Mouse (Mus musculus) liver, embryonic 16.5 days (tissue): ENCODE data around the gene Gm28308. TPM values are rescaled to one million over a fixed set of nuclear protein-coding genes. Genes with fewer than 3 reads are reported as not detected.

ENCODE experiments used
- ATAC-seq: fragments of 200-750 bp; cut with Nextera tagmentation; 2 replicates; pipeline ENCODE4 v1.8.0; 2017; ENCODE audit warnings: low read depth, mild to moderate bottlenecking, moderate number of reproducible peaks, moderate library complexity
- H3K27ac ChIP-seq: fragments of 300-500 bp; sonication (generic); 2 replicates; pipeline ENCODE4 v1.5.1; 2014; ENCODE audit warnings: mild to moderate bottlenecking, low read length
- H3K27me3 ChIP-seq: fragments of 300-500 bp; sonication (generic); 2 replicates; pipeline ENCODE4 v1.6.1; 2014; ENCODE audit warnings: low read depth, low read length, mixed read lengths; ENCODE audit not compliant: control insufficient read depth, insufficient read depth
- H3K36me3 ChIP-seq: fragments of 300-500 bp; sonication (generic); 2 replicates; pipeline ENCODE4 v1.6.1; 2014; ENCODE audit warnings: mild to moderate bottlenecking; ENCODE audit not compliant: control insufficient read depth, insufficient read depth
- H3K4me1 ChIP-seq: fragments of 300-500 bp; sonication (generic); 2 replicates; pipeline ENCODE4 v1.6.1; 2014; ENCODE audit warnings: low read depth, low read length, mixed read lengths; ENCODE audit not compliant: control insufficient read depth
- H3K4me2 ChIP-seq: fragments of 300-500 bp; sonication (generic); 2 replicates; pipeline ENCODE4 v1.6.1; 2014; ENCODE audit warnings: low read depth, low read length, mixed read lengths
- H3K4me3 ChIP-seq: fragments of 300-500 bp; sonication (generic); 2 replicates; pipeline ENCODE4 v1.5.1; 2014; ENCODE audit warnings: low read depth, mild to moderate bottlenecking, low read length
- H3K9ac ChIP-seq: fragments of 300-500 bp; sonication (generic); 2 replicates; pipeline ENCODE4 v1.6.1; 2014; ENCODE audit warnings: low read depth, low read length
- H3K9me3 ChIP-seq: fragments of 300-500 bp; sonication (generic); replicated peaks from 2 replicates; pipeline ENCODE4 v1.6.1; 2016; ENCODE audit warnings: low read length; ENCODE audit not compliant: control insufficient read depth
- WGBS: fragments of 180-500 bp; shearing (Covaris S2); extraction: QIAGEN DNeasy Blood & Tissue Kit; methylation state at CpG from one replicate; pipeline ENCODE4 v1.1.7; 2014; ENCODE audit not compliant: insufficient replicate concordance; 5-methylcytosine and 5-hydroxymethylcytosine counted together
- polyA plus RNA-seq: library from polyadenylated mRNA; unstranded; fragments of >200 nt; fragmentation: Nextera tagmentation; extraction: Ambion mirVana; gene quantifications from 2 replicates; pipeline ENCODE4 v1.2.1, GENCODE M21; 2015

Gm28308 gene
- polyA plus RNA-seq, 1 experiment from 2014 or later, result not detected

DNA sequence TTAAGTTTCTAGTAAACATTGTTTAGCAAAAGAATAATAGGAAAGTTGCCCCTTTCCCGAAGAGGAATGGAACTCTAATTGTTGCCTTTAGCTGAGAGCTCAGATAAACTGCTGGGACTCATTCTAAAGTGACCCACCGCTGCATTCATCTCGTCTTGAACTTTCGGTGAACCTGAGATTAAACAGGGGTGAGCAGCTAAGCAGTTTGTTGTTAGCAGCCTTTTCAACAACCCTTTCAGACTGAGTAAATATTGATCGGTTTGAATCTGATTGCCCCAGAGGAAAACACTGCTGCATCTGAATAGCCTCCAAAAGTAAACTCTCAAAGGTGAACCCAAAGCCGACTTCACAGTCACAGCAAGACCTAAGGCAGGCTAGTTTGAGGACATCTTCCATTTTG lies 59.9 kb downstream of the Gm28308 start:
- Histone ChIP-seq H3K27ac (no peak overlapping the region), H3K4me1 (no peaks in the 10 kb centered on the region), H3K4me2 (no peak overlapping the region), H3K36me3 (no peaks in the 10 kb centered on the region), H3K9ac (no peak overlapping the region), H3K9me3 (no peaks in the 10 kb centered on the region), H3K4me3 (no peak overlapping the region), H3K27me3 (peaks cover 77% of the 10 kb centered on the region)
- ATAC-seq, result no peak
- WGBS, result 6% methylated on average over 6 of the region's 6 CpGs

- Histone ChIP-seq H3K4me3 (no peak overlapping the region), H3K27ac (no peak overlapping the region), H3K27me3 (peaks cover 69% of the 10 kb centered on the region), H3K9me3 (no peaks in the 10 kb centered on the region), H3K4me1 (no peaks in the 10 kb centered on the region), H3K36me3 (no peaks in the 10 kb centered on the region), H3K4me2 (no peak overlapping the region), H3K9ac (no peak overlapping the region)
- 21% methylated on average over 16 of the region's 16 CpGs for WGBS
- no peak for ATAC-seq
Measured at GRCm38 (mm10) chr6:52152226-52153193, 60.6 kb downstream of the Gm28308 start.

DNA sequence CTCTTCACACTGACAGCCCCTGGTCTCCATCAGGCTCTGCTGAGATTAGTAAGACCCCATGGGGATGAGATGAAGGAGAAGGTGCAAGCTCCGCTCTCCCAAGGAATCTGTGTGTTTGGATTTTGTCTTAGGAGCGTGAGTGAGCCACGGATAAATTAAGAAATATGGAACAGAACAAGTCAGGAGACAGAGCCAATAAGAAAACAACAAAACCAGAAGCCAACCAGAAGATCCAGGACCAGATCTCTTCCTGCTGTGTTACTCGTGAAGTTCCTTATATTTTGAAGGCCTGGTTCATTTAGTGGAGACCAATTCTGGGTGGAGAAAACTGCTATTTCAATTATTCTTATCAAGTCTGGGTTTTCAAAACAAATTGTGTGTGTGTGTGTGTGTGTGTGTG lies 61.6 kb downstream of the Gm28308 start:
- Histone ChIP-seq H3K4me3 (no peak overlapping the region), H3K27me3 (peaks cover 64% of the 10 kb centered on the region), H3K4me1 (no peaks in the 10 kb centered on the region), H3K4me2 (no peak overlapping the region), H3K27ac (no peak overlapping the region), H3K9me3 (no peaks in the 10 kb centered on the region), H3K9ac (no peak overlapping the region), H3K36me3 (no peaks in the 10 kb centered on the region)
- no peak for ATAC-seq
- 27% methylated on average over 4 of the region's 4 CpGs for WGBS

DNA sequence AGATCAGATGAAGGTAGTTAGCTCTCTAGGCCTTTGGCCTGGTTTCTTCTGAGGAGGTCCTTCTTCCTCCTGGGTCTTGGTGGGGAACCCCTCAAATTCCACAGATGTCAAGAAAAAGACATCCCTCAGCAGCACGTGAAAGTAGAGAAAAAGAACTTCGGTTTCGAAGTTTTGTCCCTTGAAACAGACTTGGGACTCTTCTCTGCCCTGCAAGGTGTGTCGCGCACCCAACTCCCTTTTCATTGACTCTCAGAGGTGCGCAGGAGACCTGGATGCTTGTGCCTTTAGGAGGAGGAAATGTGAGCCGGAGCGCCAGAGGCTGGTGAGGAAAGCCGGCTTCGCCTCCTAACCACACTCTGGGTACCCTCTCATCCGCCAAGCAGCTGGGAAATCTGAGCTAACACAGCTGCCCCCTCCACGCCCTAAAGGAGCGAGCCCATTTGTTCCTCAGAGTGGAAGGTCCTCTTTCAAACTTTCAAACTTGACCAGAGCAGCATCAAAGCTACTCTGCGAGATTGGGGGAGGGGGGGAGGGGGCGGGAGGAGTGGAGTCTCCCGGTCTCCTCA lies 62.7 kb downstream of the Gm28308 start:
- WGBS, result 10% methylated on average over 16 of the region's 16 CpGs
- ATAC-seq, result no peak
- Histone ChIP-seq H3K27ac (no peak overlapping the region), H3K9me3 (no peaks in the 10 kb centered on the region), H3K27me3 (peaks cover 54% of the 10 kb centered on the region), H3K9ac (no peak overlapping the region), H3K36me3 (no peaks in the 10 kb centered on the region), H3K4me1 (no peaks in the 10 kb centered on the region), H3K4me2 (no peak overlapping the region), H3K4me3 (no peak overlapping the region)

DNA sequence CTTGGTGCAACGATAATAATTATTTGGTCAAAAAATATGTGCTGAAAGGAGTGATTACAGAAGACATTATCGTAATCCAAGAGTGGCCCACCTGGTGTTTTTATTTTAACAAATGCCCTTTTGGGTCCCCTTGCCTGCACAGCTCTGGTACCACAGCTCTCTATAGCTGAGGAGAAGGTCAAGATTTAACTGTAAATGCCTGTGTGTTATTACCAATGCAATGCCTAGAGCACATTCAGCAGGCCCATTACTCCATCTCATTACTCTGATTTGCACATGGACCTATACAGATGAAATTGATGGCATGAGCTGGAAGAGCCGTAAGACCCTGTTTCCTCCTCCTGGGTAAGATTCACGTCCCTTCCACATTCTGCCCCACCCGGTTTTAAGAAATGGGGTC lies 74.0 kb downstream of the Gm28308 start:
- H3K9ac ChIP-seq, result no peak overlapping the region

GRCm38 (mm10) chr6:52138576-52138975 lies 74.6 kb downstream of the Gm28308 start:
- Histone ChIP-seq H3K4me2 (no peak overlapping the region), H3K27ac (no peak overlapping the region), H3K4me1 (no peaks in the 10 kb centered on the region), H3K27me3 (no peaks in the 10 kb centered on the region), H3K9me3 (no peaks in the 10 kb centered on the region), H3K9ac (no peak overlapping the region), H3K4me3 (no peak overlapping the region), H3K36me3 (no peaks in the 10 kb centered on the region)
- 66% methylated on average over 10 of the region's 10 CpGs for WGBS
- no peak for ATAC-seq

More for the DNA sequence above, 74.0 kb downstream of the Gm28308 start:
- Histone ChIP-seq H3K27ac (no peak overlapping the region), H3K4me2 (no peak overlapping the region), H3K36me3 (no peaks in the 10 kb centered on the region), H3K4me1 (no peaks in the 10 kb centered on the region), H3K4me3 (no peak overlapping the region), H3K27me3 (no peaks in the 10 kb centered on the region), H3K9me3 (no peaks in the 10 kb centered on the region)
- ATAC-seq, result no peak
- 58% methylated on average over 5 of the region's 5 CpGs for WGBS

DNA sequence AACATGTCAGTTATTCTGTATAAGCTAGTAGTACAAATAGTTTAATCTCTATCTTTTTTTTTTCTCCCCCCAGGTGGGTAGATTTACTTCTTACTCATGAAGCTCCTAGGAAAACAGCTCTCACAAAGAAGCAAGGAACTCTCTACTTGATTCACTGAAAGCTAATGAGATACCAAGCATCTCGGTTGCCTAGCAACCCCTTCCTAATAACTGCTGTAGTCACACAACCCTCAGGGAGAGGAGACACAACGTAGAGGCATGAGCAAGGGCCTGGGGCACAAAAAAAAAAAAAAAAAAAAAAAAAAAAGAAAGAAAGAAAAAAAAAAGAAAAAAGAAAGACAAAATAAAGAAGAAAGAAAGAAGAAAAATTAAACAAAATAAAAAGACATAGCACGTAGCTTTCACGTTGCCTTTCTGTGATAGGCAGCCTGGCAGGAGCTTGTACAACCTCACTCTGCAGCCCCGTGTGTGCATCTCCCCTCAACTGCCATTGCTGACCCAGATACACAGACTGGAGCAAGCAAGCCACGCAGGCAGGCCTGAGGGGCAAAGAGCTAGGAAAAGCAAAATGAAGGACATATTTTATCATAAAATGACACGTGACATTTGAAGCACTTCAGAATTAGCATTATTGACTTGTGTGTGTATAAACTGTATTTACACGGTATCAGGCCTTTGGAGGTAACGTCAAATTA lies 75.2 kb downstream of the Gm28308 start:
- Histone ChIP-seq H3K4me1 (no peaks in the 10 kb centered on the region), H3K9ac (no peak overlapping the region), H3K9me3 (no peaks in the 10 kb centered on the region), H3K4me2 (no peak overlapping the region), H3K36me3 (no peaks in the 10 kb centered on the region), H3K4me3 (no peak overlapping the region), H3K27me3 (no peaks in the 10 kb centered on the region), H3K27ac (no peak overlapping the region)
- whole genome bisulfite sequencing, result 66% methylated on average over 9 of the region's 9 CpGs
- ATAC-seq, result no peak

- Histone ChIP-seq H3K9me3 (no peaks in the 10 kb centered on the region), H3K4me2 (no peak overlapping the region), H3K36me3 (no peaks in the 10 kb centered on the region), H3K4me3 (no peak overlapping the region), H3K27ac (no peak overlapping the region), H3K27me3 (no peaks in the 10 kb centered on the region), H3K9ac (no peak overlapping the region), H3K4me1 (no peaks in the 10 kb centered on the region)
- WGBS, result 57% methylated on average over 4 of the region's 4 CpGs
- no peak for ATAC-seq
Measured at GRCm38 (mm10) chr6:52123673-52124072, 89.5 kb downstream of the Gm28308 start.

GRCm38 (mm10) chr6:52121173-52121572 lies 92.0 kb downstream of the Gm28308 start:
- Histone ChIP-seq H3K36me3 (no peaks in the 10 kb centered on the region), H3K4me3 (no peak overlapping the region), H3K27ac (no peak overlapping the region), H3K4me1 (no peaks in the 10 kb centered on the region; the same call in 1 of the 2 replicates), H3K4me2 (no peak overlapping the region), H3K9me3 (no peaks in the 10 kb centered on the region), H3K27me3 (no peaks in the 10 kb centered on the region), H3K9ac (no peak overlapping the region)
- WGBS, result 45% methylated on average over 3 of the region's 3 CpGs
- ATAC-seq, result no peak
